ENCODE assay signal across 19 mouse cellular contexts in genomic region chr10:30759360-30760147, GRCm38 (mm10). TPM values are rescaled to one million over a fixed set of nuclear protein-coding genes. Genes with fewer than 3 reads are reported as not detected.
DNase-seq lines count a peak whose midpoint lies in the region; ATAC-seq and TF ChIP-seq lines count a peak whose summit lies in the region.
"Had no signal": no experiment of that assay in that cellular context is flagged by ENCODE, and none has a peak within 500 bp of the region (broad histone marks: within the 10 kb centered on the region; RNA-seq: fewer than 3 reads in every experiment).

No protein-coding gene starts in this region.

- TF ChIP-seq POLR2A in kidney, adult 2 months (IDR thresholded peaks at IDR 0.05; ENCODE audit: low read depth, low read length) = no peak

- H3K27ac ChIP-seq in lung, embryonic 14.5 days (ENCODE audit: low read depth) = no peak overlapping the region
- peak overlapping the region; percentile 97 for H3K27ac ChIP-seq in kidney, adult 2 months (ENCODE audit: insufficient read depth, low read depth, low read length)
- H3K27ac ChIP-seq in kidney, embryonic 16.5 days (ENCODE audit: low read length) = peak overlapping the region; percentile 79
- H3K27ac ChIP-seq in stomach, embryonic 15.5 days = peak overlapping the region; percentile 4; the same call in 1 of the 2 replicates
- no peak overlapping the region for H3K27ac ChIP-seq in midbrain, embryonic 16.5 days (ENCODE audit: low read length)
- H3K27ac ChIP-seq: embryonic facial prominence, embryonic 10.5 days; forebrain, embryonic 13.5 days; hindbrain, embryonic 12.5 days had no signal

- no peaks in the 10 kb centered on the region for H3K9me3 ChIP-seq in lung, embryonic 14.5 days (ENCODE audit: low read depth, low read length)
- no peaks in the 10 kb centered on the region for H3K9me3 ChIP-seq in kidney, embryonic 16.5 days (ENCODE audit: low read length)
- no peaks in the 10 kb centered on the region for H3K9me3 ChIP-seq in stomach, embryonic 15.5 days
- no peaks in the 10 kb centered on the region for H3K9me3 ChIP-seq in midbrain, embryonic 16.5 days (replicated peaks; ENCODE audit: control insufficient read depth, low read length, poor library complexity, severe bottlenecking)
- H3K9me3 ChIP-seq: embryonic facial prominence, embryonic 10.5 days; forebrain, embryonic 13.5 days; hindbrain, embryonic 12.5 days had no signal

- H3K4me1 ChIP-seq in lung, embryonic 14.5 days (ENCODE audit: insufficient read depth) = no peaks in the 10 kb centered on the region
- peaks cover 17% of the 10 kb centered on the region for H3K4me1 ChIP-seq in kidney, adult 2 months (ENCODE audit: control insufficient read depth, insufficient read depth, low read length)
- 0 out of 2 replicates have a peak, but pooled peaks cover 3% of the 10 kb centered on the region for H3K4me1 ChIP-seq in kidney, embryonic 16.5 days (ENCODE audit: insufficient read depth, low read length)
- H3K4me1 ChIP-seq in stomach, embryonic 15.5 days = no peaks in the 10 kb centered on the region; the same call in 1 of the 2 replicates
- no peaks in the 10 kb centered on the region for H3K4me1 ChIP-seq in midbrain, embryonic 16.5 days (ENCODE audit: control insufficient read depth, insufficient read depth, low read length)
- H3K4me1 ChIP-seq: embryonic facial prominence, embryonic 10.5 days; forebrain, embryonic 13.5 days; hindbrain, embryonic 12.5 days had no signal

- 42% methylated on average over 8 of the region's 8 CpGs for WGBS in lung, embryonic 14.5 days
- WGBS in kidney, adult 2 months = 32% methylated on average over 8 of the region's 8 CpGs
- 71% methylated on average over 8 of the region's 8 CpGs for WGBS in kidney, embryonic 16.5 days
- WGBS in stomach, embryonic 15.5 days = 29% methylated on average over 8 of the region's 8 CpGs
- WGBS in midbrain, embryonic 16.5 days = 78% methylated on average over 8 of the region's 8 CpGs

- ATAC-seq in lung, embryonic 14.5 days (ENCODE audit: insufficient read depth) = peak; percentile 21; the same call in 1 of the 2 replicates
- peak; percentile 80; the same call in 1 of the 2 replicates for ATAC-seq in kidney, embryonic 16.5 days (ENCODE audit: low FRiP score, low TSS enrichment)
- ATAC-seq in stomach, embryonic 15.5 days (ENCODE audit: insufficient read depth, low FRiP score, low read depth) = no peak
- no peak for ATAC-seq in monocyte, adult 5-6 weeks (replicated peaks; ENCODE audit: insufficient number of reproducible peaks, low FRiP score, low TSS enrichment, poor library complexity, severe bottlenecking)
- ATAC-seq in midbrain, embryonic 16.5 days = no peak
- ATAC-seq: activated CD4-positive, CD25-positive, alpha-beta regulatory T cell, adult 4 months; forebrain, embryonic 13.5 days; inflammation-experienced regulatory T-cells, adult 6 months; Patski had no signal

- peak; percentile 15 for DNase-seq in lung, embryonic 14.5 days
- no peak for DNase-seq in lung, adult 18-20 months
- DNase-seq in kidney, adult 2 months = peak; percentile 73
- DNase-seq: adrenal gland, postnatal 36 days; cerebellum, adult 2 months; gastrocnemius, postnatal 25 days; layer of hippocampus, adult 9-11 months; midbrain, embryonic 14.5 days; spleen, adult 18-20 months had no signal

- H3K4me2 ChIP-seq in lung, embryonic 14.5 days = no peak overlapping the region
- no peak overlapping the region for H3K4me2 ChIP-seq in kidney, embryonic 16.5 days (replicated peaks; ENCODE audit: low read depth, low read length)
- no peak overlapping the region for H3K4me2 ChIP-seq in stomach, embryonic 15.5 days
- H3K4me2 ChIP-seq in midbrain, embryonic 16.5 days (ENCODE audit: low read length) = no peak overlapping the region
- H3K4me2 ChIP-seq: forebrain, embryonic 13.5 days; hindbrain, embryonic 12.5 days had no signal

- H3K4me3 ChIP-seq in lung, embryonic 14.5 days (ENCODE audit: low read depth, low read length) = no peak overlapping the region
- H3K4me3 ChIP-seq in kidney, adult 2 months (ENCODE audit: insufficient read depth, low read depth, low read length) = no peak overlapping the region
- no peak overlapping the region for H3K4me3 ChIP-seq in kidney, embryonic 16.5 days (ENCODE audit: low read length)
- no peak overlapping the region for H3K4me3 ChIP-seq in stomach, embryonic 15.5 days (replicated peaks)
- no peak overlapping the region for H3K4me3 ChIP-seq in midbrain, embryonic 16.5 days (ENCODE audit: low read depth, low read length)
- H3K4me3 ChIP-seq: embryonic facial prominence, embryonic 10.5 days; forebrain, embryonic 13.5 days; hindbrain, embryonic 12.5 days had no signal

- H3K27me3 ChIP-seq in lung, embryonic 14.5 days (ENCODE audit: insufficient read depth, low read length) = no peaks in the 10 kb centered on the region
- H3K27me3 ChIP-seq in kidney, adult 2 months (replicated peaks; ENCODE audit: control insufficient read depth, insufficient read depth, low read length) = no peaks in the 10 kb centered on the region
- H3K27me3 ChIP-seq in kidney, embryonic 16.5 days (ENCODE audit: insufficient read depth, low read length) = no peaks in the 10 kb centered on the region
- H3K27me3 ChIP-seq in stomach, embryonic 15.5 days (replicated peaks) = no peaks in the 10 kb centered on the region
- H3K27me3 ChIP-seq in midbrain, embryonic 16.5 days (ENCODE audit: control insufficient read depth, insufficient read depth, low read depth, low read length) = no peaks in the 10 kb centered on the region
- H3K27me3 ChIP-seq: forebrain, embryonic 13.5 days; hindbrain, embryonic 12.5 days; Patski had no signal

- no peaks in the 10 kb centered on the region for H3K36me3 ChIP-seq in lung, embryonic 14.5 days (ENCODE audit: insufficient read depth)
- H3K36me3 ChIP-seq in kidney, adult 2 months (ENCODE audit: control insufficient read depth, insufficient read depth, low read length) = peaks cover 2% of the 10 kb centered on the region
- H3K36me3 ChIP-seq in kidney, embryonic 16.5 days (ENCODE audit: insufficient read depth, low read length) = 0 out of 2 replicates have a peak, but pooled peaks cover under 1% of the 10 kb centered on the region
- H3K36me3 ChIP-seq in stomach, embryonic 15.5 days = no peaks in the 10 kb centered on the region
- H3K36me3 ChIP-seq in midbrain, embryonic 16.5 days (ENCODE audit: control insufficient read depth, insufficient read depth, low read length) = no peaks in the 10 kb centered on the region
- H3K36me3 ChIP-seq: embryonic facial prominence, embryonic 10.5 days; hindbrain, embryonic 12.5 days had no signal

- TF ChIP-seq CTCF in lung, embryonic 14.5 days (IDR thresholded peaks at IDR 0.05; ENCODE audit: low read depth) = no peak
- no peak for TF ChIP-seq CTCF in kidney, adult 2 months (conservative IDR thresholded peaks at IDR 0.05; ENCODE audit: insufficient read depth, insufficient read length, low read depth, low read length)

- no peak overlapping the region for H3K9ac ChIP-seq in lung, embryonic 14.5 days
- no peak overlapping the region for H3K9ac ChIP-seq in kidney, embryonic 16.5 days (replicated peaks; ENCODE audit: low read length)
- H3K9ac ChIP-seq in stomach, embryonic 15.5 days = no peak overlapping the region
- no peak overlapping the region for H3K9ac ChIP-seq in midbrain, embryonic 16.5 days (ENCODE audit: low read depth, low read length)
- H3K9ac ChIP-seq: forebrain, embryonic 13.5 days; hindbrain, embryonic 12.5 days had no signal

RNA-seq across cellular contexts. Expression of gene Ncoa7, which starts 43.6 kb away (rescaled TPM):
- 10.7 and 11.5 TPM in 2 replicates for polyA plus RNA-seq in lung, embryonic 14.5 days (2014; fragmentation: Nextera tagmentation; extraction: Ambion mirVana)
- polyA plus RNA-seq in kidney, adult 2 months (2012; rRNA removed) = 14.4 and 18.6 TPM in 2 replicates
- 16.9 and 17.5 TPM in 2 replicates for polyA plus RNA-seq in kidney, embryonic 16.5 days (2015; fragmentation: Nextera tagmentation; extraction: Ambion mirVana)
- polyA plus RNA-seq in stomach, embryonic 15.5 days (2015; fragmentation: Nextera tagmentation; extraction: Ambion mirVana) = 10.5 and 11.6 TPM in 2 replicates
- total RNA-seq in monocyte, adult 5-6 weeks (2017) = 13.8 to 20.5 TPM (median 15.5 TPM) in 3 replicates
- 24.6 and 25.4 TPM in 2 replicates for polyA plus RNA-seq in midbrain, embryonic 16.5 days (2015; fragmentation: Nextera tagmentation; extraction: Ambion mirVana)

Comparison
In these comparisons a context has a peak if more than half of its experiments do, and no peak if none do; other contexts are left out.
1. DNase-seq: peak in lung, embryonic 14.5 days (single experiment) and kidney, adult 2 months (single experiment); none in lung, adult 18-20 months (0 of 2).
2. ATAC-seq: peak in lung, embryonic 14.5 days (single experiment) and kidney, embryonic 16.5 days (single experiment); none in stomach, embryonic 15.5 days (single experiment), monocyte, adult 5-6 weeks (single experiment) and midbrain, embryonic 16.5 days (single experiment).
3. H3K27ac ChIP-seq: peak in kidney, adult 2 months (single experiment), kidney, embryonic 16.5 days (single experiment) and stomach, embryonic 15.5 days (single experiment); none in lung, embryonic 14.5 days (single experiment) and midbrain, embryonic 16.5 days (single experiment).